Mouse (Mus musculus) lung, postnatal 0 days (tissue): Measurements from ENCODE around the gene Gsx2.

ENCODE experiments used
- CTCF ChIP-seq: IDR thresholded peaks from 2 replicates; pipeline ENCODE4 v1.5.1; 2016; ENCODE audit warnings: antibody characterized with exemption, mild to moderate bottlenecking
- EP300 ChIP-seq: IDR thresholded peaks from 2 replicates; pipeline ENCODE4 v1.6.1; 2016; ENCODE audit warnings: antibody characterized with exemption, mild to moderate bottlenecking, control low read depth

GRCm38 (mm10) chr5:75071951-75072350, 3.5 kb upstream of the Gsx2 start:
- no peak for TF ChIP-seq CTCF
- TF ChIP-seq EP300: no peak
